Comparison of ENCODE assay signal across 9 mouse cellular contexts in genomic region chr12:65931848-65932247, GRCm38 (mm10).
A peak's percentile ranks its signal among the peaks of the same experiment; 100 is the strongest.
DNase-seq lines count a peak whose midpoint lies in the region; TF ChIP-seq lines count a peak whose summit lies in the region.
"Had no signal": no experiment of that assay in that cellular context is flagged by ENCODE, and none has a peak within 500 bp of the region (broad histone marks: within the 10 kb centered on the region; RNA-seq: fewer than 3 reads in every experiment).

No protein-coding gene starts in this region.

- TF ChIP-seq CTCF in left cerebral cortex, adult 2 months (IDR thresholded peaks at IDR 0.05) = peak; percentile 65
- peak; percentile 83 for TF ChIP-seq CTCF in layer of hippocampus, adult 2 months (conservative IDR thresholded peaks at IDR 0.05)

- no peak overlapping the region for H3K27ac ChIP-seq in left cerebral cortex, adult 2 months
- no peak overlapping the region for H3K27ac ChIP-seq in layer of hippocampus, adult 2 months

- peak; percentile 19 to 33 for DNase-seq in cerebellum, postnatal 10 days
- no peak for DNase-seq in cerebellum, adult 18-20 months
- DNase-seq in left cerebral cortex, adult 2 months (ENCODE audit: extremely low spot score in 1 of 2, low spot score in 2 of 2) = no peak
- DNase-seq in left cerebral cortex, postnatal 4 days = no peak
- peak; percentile 19 for DNase-seq in Muller cell, postnatal 12 days (ENCODE audit: inconsistent ontology term)
- DNase-seq in layer of hippocampus, adult 2 months (ENCODE audit: low spot score in 2 of 2) = peak; percentile 9 to 19
- DNase-seq in natural killer cell, adult 2 months (ENCODE audit: low spot score in 2 of 2) = no peak
- DNase-seq in kidney, postnatal 10 days = no peak
- DNase-seq: right cerebral cortex, postnatal 25 days had no signal

- intact Hi-C loops in left cerebral cortex, adult 2 months (cut with DNase I) = loop anchor here (10.0 kb wide), 1 partner anchor 527 kb away; no protein-coding TSS in a partner anchor
- intact Hi-C loops in left cerebral cortex, postnatal 4 days (cut with DNase I) = loop anchor here (5.0 kb wide), 1 partner anchor 1290 kb away; the partner anchor contains the start of gene Mdga2

- H3K4me3 ChIP-seq in left cerebral cortex, adult 2 months = no peak overlapping the region
- no peak overlapping the region for H3K4me3 ChIP-seq in layer of hippocampus, adult 2 months

Comparison
In these comparisons a context has a peak if more than half of its experiments do, and no peak if none do; other contexts are left out.
1. DNase-seq: peak in cerebellum, postnatal 10 days (2 of 2), Muller cell, postnatal 12 days (single experiment) and layer of hippocampus, adult 2 months (2 of 2); none in cerebellum, adult 18-20 months (0 of 2), left cerebral cortex, adult 2 months (0 of 2), left cerebral cortex, postnatal 4 days (single experiment), natural killer cell, adult 2 months (0 of 2) and kidney, postnatal 10 days (single experiment).